Mouse (Mus musculus) brain, embryonic 18.5 days (tissue): Measurements from ENCODE around the gene Dlx4.

Experiments
- DNase-seq: peaks from one replicate; pipeline ENCODE4 v3.0.0-alpha.2; 2012; ENCODE audit warnings: low read depth, low spot score

Gene Dlx4

DNA sequence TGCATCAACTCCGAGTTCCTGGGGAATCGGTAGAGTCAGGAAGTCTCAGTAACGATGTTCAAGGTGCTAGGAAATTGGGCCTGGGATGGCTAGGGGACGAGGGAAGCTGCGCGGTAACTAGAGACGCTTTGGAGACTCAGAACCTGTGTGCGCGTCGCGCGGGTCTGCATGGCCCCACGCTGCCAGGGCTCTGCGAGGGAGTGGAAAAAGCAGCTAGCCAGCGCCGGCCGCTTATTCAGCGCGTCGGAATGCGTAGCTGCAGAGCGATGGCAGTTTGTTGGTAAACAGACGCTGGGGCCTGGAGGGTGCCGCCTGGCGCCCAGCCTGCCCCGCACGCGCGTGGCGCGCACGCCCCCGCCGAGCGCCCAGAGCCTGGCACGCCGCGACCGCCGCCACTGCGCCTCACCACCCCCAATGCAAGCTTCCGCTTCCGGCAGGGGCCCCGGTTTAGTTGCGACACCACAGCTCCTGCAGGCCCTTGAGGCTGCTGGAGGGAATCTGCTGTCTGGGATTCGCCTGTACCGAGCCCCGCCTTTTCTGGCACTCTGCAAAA, at the start of gene Dlx4:
Dlx4 (minus strand) TSS at position 413 of the 553 bp plus-strand sequence.
- no peak for DNase-seq

DNA sequence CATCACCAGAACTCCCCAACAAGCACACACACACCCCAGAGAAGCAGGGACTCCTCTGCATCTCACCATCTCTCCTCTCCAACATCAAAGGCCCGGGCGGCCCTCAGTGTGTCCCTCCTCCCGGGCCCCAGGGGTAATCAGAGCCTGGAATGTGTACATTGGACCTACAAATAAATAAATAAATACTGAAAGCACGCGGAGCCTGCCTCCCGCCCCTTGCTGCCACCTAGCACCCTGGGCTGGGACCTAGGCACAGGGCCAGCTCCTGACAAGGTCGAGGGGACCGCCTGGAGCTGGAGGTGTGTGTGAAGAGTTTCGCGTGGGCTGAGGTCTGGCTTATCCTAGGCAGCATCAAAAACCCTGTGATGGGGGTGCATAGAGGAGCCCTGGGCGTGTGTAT, 43.8 kb upstream of the Dlx4 start:
- DNase-seq: no peak

DNA sequence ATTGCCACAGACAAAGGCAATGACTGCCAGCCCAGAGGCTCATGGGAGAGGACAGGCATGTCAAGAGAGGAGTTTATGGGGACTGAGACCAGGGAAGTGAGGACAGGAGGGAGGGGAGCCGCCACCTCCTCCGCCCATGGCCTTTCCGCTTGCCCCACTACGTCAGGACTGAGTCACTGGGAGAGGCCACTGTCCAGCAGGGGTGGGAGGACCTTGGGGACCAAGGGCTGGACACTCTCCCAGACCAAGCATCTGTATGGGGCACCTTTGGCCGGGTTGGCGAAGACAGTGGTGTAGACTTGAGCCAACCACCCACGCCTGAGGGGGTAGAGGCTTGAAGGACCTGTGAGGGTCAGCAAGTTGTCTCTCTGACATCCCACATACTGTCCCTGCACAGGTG, 40.8 kb upstream of the Dlx4 start:
- DNase-seq: no peak

DNA sequence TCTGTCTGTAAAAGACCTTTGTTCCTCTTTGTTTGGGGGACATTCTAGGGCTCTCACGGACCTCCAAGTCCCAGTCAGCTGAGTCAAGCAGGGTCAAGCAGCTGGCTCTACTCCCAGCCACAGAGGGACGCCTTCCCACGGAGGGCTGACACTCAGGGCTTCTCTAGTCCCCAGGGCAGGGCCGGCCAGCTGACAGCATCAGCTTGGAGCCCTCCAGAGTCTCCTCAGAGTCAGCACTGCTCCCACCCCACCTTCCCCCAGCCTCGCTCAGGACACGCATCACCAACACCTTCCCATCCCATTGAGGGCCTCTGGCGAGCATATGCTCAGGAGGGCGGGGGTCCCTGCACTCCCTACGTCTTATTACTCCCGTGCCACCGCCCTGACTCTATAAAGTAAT, 39.6 kb upstream of the Dlx4 start:
- DNase-seq: no peak

DNA sequence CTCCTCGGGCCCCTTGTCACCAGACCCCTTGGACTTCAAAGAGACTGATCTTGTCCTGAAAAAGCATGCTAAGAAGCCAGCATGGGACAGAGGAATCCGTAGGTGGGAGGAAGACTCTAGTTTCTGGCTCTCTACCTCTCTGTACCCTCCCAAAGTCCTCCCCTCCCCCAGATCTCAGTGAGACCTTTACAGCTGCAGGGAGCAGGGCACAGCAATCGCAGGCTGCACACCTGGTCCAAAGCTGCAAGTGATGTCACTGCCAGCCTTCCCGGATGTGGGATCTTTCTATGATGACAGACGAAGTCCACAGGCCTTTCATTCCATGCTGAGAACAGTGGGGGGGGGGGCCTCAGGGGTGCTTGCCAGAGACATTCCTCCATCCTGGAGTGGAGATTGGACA, 38.5 kb upstream of the Dlx4 start:
- no peak for DNase-seq

DNA sequence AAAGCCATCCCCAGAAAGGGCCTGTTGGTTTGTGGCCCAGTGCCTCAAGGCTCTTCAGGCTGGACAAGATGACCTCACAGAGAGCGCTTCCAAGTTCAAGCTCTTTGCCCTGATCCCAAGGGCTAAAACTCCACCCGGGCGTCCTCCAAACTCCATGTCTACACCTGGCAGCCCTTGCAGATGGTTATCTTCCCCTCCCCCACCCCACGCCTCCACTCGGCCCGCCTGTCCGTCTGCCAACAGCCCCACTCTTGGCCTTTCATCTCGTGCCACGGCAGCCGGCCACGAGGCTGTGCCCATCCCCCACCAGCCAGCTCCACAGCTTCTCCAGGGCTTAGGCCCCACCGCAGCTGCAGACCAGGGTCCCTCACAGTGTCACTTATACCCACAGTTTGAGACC, 33.2 kb upstream of the Dlx4 start:
- DNase-seq: no peak

DNA sequence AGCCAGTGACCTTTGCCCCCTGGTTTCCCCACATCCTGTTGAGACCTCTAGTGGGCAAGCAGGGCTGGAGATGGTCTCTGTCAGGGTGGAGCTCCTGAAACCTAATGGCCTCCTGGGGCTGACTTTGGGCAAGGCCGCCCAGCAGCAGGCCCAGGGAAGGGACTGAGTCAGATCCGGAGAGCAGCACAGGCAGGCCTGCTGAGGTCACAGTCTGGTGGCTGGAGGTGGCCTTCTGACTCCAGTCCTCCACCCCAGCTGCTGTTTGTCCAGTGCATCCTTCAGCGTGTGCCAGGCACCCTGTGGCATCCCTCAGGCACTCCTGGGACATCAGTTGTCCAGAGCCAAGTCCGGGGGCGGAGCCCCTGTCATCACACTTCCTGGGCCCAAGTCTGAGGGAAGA, 19.8 kb upstream of the Dlx4 start:
- no peak for DNase-seq

DNA sequence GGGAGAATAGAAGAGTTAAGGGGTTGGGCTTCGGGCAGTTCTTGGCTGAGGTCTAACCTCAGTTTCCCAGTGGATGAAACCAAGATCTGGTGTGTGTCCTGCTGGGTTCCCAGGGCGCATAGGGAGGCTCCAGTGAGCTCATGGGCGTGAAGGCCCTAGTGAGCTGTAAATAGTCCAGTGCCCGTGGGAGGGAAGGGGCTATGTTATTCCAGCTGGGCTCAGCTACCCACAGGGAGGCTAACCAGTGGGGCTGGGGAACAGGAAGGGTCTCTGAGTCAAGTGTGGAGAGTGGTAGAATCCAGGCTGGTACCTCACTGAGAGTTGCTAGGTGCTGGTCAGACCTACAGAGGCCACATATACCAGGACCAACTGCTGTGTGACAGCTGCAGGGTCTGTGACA, 15.6 kb upstream of the Dlx4 start:
- DNase-seq: no peak

DNA sequence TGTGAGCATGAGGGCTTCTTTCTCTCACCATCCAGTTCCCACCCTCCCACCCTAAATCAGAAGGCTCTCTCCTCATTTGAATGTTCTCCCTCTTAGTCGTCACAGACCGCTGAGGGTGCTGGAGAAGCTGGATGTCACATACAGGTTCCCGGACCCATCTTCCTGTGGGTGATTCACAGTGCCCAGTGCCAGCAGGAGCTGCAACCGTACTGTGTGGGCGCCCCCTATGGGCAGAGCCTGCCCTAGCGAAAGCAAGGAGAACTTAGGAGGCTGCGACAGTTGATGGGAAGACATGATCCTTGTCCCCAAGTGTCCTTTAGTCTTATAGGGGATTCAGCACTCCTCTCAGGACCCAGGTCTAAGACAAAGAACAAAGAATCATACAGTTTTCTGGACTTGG, 14.6 kb upstream of the Dlx4 start:
- no peak for DNase-seq

DNA sequence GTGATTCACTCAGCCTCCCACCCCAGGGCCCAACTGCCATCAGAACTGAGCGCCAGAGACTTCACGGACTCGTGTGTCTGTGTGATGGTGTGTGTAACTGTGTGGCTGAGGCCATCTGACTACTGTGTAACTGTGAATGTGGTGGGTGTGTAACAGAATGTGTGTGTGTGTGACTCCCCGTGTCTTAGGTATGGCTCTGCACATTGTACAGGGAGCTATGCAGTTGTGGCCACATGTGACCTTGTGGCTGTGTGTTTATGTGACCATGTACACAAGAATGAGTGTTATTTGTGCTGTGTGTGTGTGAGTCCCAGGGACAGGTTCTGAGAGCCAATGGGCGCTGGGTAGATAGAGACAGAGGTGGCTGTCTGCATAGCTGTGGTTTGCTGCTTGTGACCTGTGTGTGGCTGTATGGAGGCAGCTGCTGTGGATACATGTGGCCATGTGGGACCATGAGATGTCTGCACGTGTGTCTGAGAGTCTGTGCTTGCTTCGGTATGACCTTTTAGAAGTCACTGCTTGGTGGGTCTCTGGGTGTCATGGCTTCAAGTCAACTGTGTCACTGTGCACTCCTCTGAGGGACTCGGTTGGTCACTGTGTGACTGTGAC, 13.8 kb upstream of the Dlx4 start:
- no peak for DNase-seq

DNA sequence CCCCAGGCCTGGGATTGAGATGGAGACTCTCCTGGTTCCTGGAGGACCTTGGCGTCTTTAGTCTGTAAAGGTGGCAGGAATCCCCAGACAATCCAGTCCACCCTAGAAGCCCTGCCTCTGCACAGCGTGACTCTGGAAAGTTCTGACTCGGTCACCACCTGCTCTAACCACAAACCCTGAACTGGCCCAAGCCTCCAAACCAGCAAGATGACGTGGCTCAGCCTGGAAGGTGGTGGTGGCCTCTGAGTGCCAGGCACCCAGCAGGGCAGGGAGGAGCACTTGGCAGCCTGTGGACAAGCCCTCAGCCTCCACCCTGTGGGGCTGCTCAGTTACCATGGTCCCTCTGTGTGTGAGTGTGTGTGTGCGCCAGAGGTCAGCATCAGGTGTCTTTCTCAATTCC, 11.8 kb upstream of the Dlx4 start:
- no peak for DNase-seq

DNA sequence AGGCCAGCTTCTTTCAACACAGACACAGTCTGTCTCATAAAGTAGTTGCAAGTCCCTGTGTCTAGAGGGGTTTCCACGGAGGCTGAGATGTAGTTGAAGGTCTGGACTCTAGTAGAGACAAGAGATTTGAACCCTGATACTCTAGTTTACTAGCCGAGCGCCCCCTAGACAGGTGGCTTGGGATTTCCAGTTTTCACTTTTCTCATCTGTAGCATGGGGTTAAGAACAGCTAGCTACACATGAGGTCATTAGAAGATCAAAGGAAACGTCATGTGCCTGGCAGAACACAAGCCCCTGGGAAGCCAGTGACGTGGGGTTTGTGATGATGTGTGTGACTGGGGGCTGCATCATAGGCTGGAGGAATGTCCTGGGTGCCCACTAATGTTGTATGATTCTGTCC, 11.3 kb upstream of the Dlx4 start:
- no peak for DNase-seq

DNA sequence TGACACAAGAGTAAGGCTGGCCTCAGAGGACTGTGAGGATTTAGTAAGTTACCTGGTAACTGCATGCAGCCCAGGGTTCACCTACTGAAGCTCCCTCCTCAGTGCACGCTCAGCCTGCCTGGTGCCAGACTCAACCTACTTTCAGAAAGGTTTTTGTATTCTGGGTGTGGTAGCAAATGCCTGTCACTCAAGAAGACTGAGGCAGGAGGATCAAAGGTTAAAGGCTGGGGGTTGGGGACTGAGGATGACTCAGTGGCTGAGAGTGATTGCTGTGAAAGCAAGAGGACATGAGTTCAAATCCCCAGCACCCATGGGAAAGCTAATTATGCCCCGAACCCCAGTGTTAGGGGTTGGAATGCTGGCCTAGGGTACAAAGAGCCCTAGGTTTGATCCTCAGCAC, 9.4 kb upstream of the Dlx4 start:
- no peak for DNase-seq

DNA sequence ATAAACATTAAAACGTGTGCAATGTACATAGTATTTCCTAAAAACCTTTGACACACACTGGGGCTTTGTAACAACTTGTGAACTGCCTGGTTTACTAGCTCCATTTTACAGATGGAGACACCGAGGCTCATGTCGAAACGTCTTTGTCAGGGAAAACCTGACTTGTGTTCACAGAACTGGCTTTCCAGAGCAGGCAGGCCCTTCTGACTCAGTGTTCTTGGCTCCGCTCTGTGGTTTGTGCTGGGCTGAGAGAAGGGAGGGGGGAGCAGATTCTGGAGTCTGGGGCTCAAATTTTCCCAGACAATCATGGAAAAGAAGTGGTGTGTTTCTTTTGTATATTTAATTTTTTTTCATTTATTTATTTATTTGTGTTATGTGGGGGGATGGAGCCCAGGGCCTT, 7.6 kb upstream of the Dlx4 start:
- DNase-seq: no peak

DNA sequence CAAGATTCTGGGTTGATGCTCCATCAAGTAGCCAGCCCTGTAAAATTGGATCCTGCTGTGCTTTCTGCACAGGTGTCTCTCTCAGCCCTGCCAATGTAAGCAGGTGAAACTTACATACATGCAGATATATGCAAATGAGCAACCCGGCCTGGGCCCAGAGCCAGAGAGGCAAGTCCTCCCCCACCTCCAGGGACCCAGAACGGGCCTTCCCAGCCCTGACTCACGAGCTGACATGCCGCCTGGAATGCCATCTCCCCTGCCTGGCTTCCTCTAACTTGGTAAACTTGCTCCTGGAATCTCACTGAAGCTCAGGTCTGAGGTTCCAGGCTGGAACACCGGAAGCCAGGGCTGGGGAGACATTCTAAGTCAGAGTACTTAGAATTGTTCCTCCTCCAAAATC, 7.1 kb upstream of the Dlx4 start:
- DNase-seq: no peak

DNA sequence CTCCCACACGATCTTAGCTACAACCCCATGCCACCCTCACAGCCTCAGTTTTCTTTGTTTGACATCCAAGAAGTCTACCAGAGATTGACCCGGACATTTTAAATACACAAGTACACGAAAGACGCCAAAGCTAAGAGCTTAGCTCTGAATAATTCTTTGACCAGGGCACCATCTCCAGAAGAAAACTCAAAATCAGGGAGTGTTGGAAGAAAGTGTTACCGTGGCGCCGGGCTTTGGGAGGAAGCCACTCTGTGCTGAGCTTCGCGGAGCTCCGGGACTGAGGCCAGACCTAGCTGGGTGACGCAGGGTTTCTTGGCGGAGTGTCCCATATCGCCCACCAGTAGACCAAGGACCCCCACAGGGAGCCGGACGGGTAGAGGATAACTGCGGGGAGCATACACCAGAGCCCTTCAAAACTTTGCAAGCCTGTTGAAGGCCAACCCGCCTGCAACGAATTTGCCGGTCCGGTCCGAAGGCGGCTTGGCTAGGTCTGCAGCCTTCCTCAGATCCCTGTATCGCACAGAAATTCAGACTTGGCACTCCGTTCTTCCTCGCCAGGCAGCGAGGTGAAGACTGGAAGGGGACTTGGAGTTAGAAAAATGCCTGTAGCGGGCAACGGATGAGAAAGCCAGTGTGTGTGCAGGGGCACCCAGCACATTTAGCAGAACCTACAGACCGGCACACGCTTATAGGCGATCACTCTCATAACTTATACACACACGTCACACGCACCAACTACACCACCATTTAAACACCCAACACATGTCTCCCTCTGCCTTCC, 4.4 kb upstream of the Dlx4 start:
- DNase-seq: no peak

DNA sequence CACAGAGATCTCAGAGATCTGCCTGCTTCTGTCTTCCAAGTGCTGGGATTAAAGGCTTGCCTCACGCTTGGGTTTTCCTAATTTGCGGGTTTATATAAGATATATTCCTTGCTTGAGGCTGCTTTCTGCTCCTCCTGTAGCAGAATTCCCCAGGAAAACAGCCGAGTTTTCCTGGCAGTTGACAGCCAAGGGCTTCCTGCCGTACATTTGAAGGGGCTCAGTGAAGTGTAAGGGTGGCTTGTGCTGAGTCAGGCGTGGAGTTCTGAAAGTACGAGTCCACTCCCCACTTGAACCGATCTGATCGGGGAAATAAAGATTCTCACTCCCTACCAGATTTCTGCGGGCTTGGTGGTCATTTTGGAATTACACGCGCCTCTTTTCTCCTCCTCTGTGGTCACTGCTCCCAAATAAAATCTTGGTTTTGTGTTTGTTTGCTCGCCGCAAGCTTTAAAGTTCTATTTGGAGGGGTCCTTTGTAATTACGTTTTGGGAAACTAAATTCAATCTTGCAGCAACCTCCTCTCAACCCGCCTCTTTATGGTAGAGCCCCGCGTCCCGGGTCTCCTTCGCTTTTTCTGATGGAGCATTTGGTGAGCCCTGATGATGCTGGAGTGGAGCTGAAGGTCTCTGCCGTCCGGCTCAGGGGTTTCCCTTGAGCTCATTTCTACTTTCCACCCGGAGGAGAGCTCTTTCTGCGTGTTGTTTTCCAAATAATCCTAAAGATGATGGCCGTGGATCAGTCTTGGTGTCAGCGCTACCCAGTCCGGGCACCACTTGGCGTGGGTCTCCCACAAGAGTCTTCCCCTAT, 3.6 kb upstream of the Dlx4 start:
- DNase-seq: no peak

DNA sequence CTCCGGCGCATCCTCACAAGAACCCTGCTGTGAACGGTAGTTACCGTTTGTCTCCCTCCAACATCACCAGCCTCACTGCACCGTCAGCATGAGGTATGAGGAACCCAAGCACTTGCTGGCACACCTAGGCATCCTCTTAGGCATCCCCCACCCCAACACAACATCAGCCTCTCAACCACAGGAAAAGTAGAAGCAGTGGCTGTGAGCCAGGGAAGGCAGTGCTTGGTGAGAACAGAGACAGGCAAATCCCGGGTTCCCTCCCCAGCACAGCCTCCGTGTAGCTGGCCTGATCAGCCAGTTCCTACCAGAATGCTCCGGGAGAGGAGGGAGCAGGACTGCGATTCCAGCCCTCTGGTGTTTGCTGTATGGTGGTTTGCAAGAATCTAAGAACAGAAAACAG, 2.7 kb upstream of the Dlx4 start:
- no peak for DNase-seq

DNA sequence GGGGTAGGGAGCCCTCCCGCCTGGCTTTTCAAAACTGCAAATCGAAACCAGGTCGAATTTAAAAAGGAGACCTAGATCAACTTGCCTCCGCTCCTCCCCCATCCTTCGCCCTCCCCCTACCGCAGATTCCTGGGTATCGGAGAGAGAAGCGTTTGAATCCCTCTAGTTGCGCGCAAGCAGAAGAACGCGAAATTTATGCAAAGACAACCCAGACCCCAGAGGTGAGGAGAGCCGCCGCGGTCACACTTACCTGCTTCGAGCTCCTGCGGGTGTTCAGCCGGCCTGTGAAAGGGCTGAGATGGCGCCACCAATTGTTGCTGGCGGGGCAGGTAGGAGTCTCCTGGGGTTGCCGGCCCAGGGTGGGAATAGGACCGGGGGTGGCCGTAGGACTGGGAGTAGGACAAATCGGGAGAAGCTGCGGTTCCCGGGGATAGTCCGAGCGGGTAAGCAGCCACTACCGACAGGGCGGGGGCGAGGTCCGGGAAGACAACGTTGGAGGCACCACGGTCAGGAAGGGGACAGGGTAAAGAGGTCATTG, 1.0 kb downstream of the Dlx4 start:
- DNase-seq: no peak

DNA sequence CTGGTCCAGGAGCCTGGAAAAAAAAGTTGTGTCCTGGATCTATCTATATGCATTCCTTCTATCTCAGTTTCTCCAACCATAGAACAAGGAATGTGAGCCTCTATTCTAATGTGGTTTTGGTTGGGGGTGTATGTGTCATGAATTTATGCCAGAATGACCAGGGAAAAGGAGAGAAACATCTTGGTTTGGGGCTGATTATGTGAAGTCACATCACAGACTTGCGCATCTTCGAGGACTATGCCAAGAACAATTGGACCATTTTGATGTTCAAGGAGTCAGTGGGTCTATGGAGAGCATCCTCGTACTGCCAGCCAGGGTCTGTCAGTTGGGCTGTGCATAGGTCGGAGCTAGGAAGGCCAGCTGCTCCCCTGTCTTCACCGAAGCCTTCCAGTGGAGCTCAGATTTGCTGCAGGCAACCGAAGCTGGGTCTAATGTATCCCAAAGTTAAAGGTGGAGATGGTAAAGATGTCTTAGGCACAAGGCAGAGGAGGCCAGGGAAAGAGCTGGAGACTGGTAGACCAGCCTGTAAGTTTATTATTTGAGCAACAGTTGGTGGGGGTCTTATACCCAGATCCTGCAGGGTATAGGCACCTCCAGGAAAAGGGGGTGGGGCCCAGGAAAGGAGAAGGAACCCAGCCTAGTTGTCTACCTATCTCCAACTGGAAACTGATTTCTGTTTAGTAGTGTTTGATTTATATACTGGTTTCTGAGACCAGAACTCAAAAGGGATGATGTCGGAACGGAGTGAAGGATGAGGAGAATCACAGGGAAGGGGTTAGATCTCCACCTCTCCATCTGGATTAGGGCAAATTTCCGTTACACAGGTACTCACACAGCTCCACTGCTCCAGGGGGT, 1.7 kb downstream of the Dlx4 start:
- no peak for DNase-seq

DNA sequence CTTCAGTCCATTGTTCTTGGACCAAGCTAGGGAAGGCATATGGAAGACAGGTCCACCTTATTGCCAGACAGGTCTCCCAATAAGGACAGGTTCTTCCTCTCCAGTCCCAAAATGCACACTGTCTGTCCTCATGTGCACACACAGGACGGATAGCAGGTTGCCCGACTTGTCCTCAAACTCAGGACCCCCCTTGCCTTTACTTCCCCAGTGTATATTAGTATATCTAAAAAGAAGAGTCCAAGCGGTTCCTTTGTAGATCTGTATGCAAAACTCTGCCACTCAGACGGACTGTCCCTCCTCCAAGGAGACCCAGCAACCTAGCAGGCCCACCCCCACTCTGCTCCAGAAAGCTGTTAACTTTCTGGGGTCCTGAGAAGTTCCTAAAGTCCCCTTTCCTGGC, 2.4 kb downstream of the Dlx4 start:
- DNase-seq: no peak
